Mouse (Mus musculus) embryonic facial prominence, embryonic 14.5 days (tissue): ENCODE measurements around the gene Lrrc4c. TPM values are rescaled to one million over a fixed set of nuclear protein-coding genes. Genes with fewer than 3 reads are reported as not detected.

Experiments
- ATAC-seq: fragments of 200-750 bp; cut with Nextera tagmentation; 2 replicates; pipeline ENCODE4 v1.8.0; 2017; ENCODE audit warnings: low read depth, moderate number of reproducible peaks, moderate TSS enrichment
- DNase-seq: peaks from one replicate; pipeline ENCODE4 v3.0.0-alpha.2; 2015; ENCODE audit warnings: low spot score
- H3K27ac ChIP-seq: fragments of 300-500 bp; sonication (generic); replicated peaks from 2 replicates; pipeline ENCODE4 v1.5.1; 2014; ENCODE audit warnings: low read depth, mild to moderate bottlenecking, low read length, moderate library complexity
- H3K27me3 ChIP-seq: fragments of 300-500 bp; sonication (generic); replicated peaks from 2 replicates; pipeline ENCODE4 v1.6.1; 2014; ENCODE audit warnings: low read length; ENCODE audit not compliant: control insufficient read depth, insufficient read depth
- H3K36me3 ChIP-seq: fragments of 300-500 bp; sonication (generic); 2 replicates; pipeline ENCODE4 v1.6.1; 2014; ENCODE audit warnings: low read length, mixed read lengths; ENCODE audit not compliant: control insufficient read depth, insufficient read depth
- H3K4me1 ChIP-seq: fragments of 300-500 bp; sonication (generic); 2 replicates; pipeline ENCODE4 v1.6.1; 2014; ENCODE audit warnings: antibody characterized with exemption, low read length; ENCODE audit not compliant: control insufficient read depth, insufficient read depth
- H3K4me2 ChIP-seq: fragments of 300-500 bp; sonication (generic); 2 replicates; pipeline ENCODE4 v1.6.1; 2014; ENCODE audit warnings: low read depth, mild to moderate bottlenecking, low read length, moderate library complexity, mixed read lengths
- H3K4me3 ChIP-seq: fragments of 300-500 bp; sonication (generic); 2 replicates; pipeline ENCODE4 v1.5.1; 2014; ENCODE audit warnings: low read depth, mild to moderate bottlenecking, low read length
- H3K9ac ChIP-seq: fragments of 300-500 bp; sonication (generic); 2 replicates; pipeline ENCODE4 v1.6.1; 2014; ENCODE audit warnings: low read depth, mild to moderate bottlenecking, low read length, moderate library complexity, mixed read lengths
- H3K9me3 ChIP-seq: fragments of 300-500 bp; sonication (generic); 2 replicates; pipeline ENCODE4 v1.6.1; 2016; ENCODE audit warnings: low read length; ENCODE audit not compliant: control insufficient read depth
- whole genome bisulfite sequencing: fragments of 180-500 bp; shearing (Covaris S2); extraction: QIAGEN DNeasy Blood & Tissue Kit; methylation state at CpG from one replicate; pipeline ENCODE4 v1.1.7; 2014; 5-methylcytosine and 5-hydroxymethylcytosine counted together
- polyA plus RNA-seq: library from polyadenylated mRNA; unstranded; fragments of >200 nt; fragmentation: Nextera tagmentation; extraction: Ambion mirVana; gene quantifications from 2 replicates; pipeline ENCODE4 v1.2.1, GENCODE M21; 2014

The Lrrc4c gene
- polyA plus RNA-seq, 1 experiment from 2014 or later: 1.9 TPM

- Histone ChIP-seq H3K36me3 (no peaks in the 10 kb centered on the region), H3K4me3 (no peak overlapping the region), H3K4me2 (no peak overlapping the region), H3K4me1 (no peaks in the 10 kb centered on the region), H3K27me3 (no peaks in the 10 kb centered on the region), H3K9ac (no peak overlapping the region), H3K27ac (no peak overlapping the region), H3K9me3 (no peaks in the 10 kb centered on the region)
- ATAC-seq: no peak
- WGBS: 61% methylated on average over 4 of the region's 4 CpGs
- DNase-seq: peak; percentile 22
Observed at GRCm38 (mm10) chr2:96707772-96708350, 389.9 kb downstream of the Lrrc4c start.

- DNase-seq: no peak
- Histone ChIP-seq H3K27ac (no peak overlapping the region), H3K9me3 (no peaks in the 10 kb centered on the region), H3K27me3 (no peaks in the 10 kb centered on the region), H3K9ac (no peak overlapping the region), H3K36me3 (no peaks in the 10 kb centered on the region), H3K4me3 (no peak overlapping the region), H3K4me2 (no peak overlapping the region), H3K4me1 (no peaks in the 10 kb centered on the region)
- ATAC-seq: no peak
- WGBS: 84% methylated on average over 7 of the region's 7 CpGs
Observed at GRCm38 (mm10) chr2:96714561-96714960, 396.6 kb downstream of the Lrrc4c start.

GRCm38 (mm10) chr2:96717353-96717752 is 399.4 kb downstream of the Lrrc4c start:
- WGBS: 67% methylated on average over 2 of the region's 2 CpGs
- Histone ChIP-seq H3K27ac (no peak overlapping the region), H3K27me3 (no peaks in the 10 kb centered on the region), H3K4me3 (no peak overlapping the region), H3K4me2 (no peak overlapping the region), H3K9ac (no peak overlapping the region), H3K36me3 (no peaks in the 10 kb centered on the region), H3K4me1 (no peaks in the 10 kb centered on the region), H3K9me3 (no peaks in the 10 kb centered on the region)
- ATAC-seq (no peak), DNase-seq (no peak)

DNA sequence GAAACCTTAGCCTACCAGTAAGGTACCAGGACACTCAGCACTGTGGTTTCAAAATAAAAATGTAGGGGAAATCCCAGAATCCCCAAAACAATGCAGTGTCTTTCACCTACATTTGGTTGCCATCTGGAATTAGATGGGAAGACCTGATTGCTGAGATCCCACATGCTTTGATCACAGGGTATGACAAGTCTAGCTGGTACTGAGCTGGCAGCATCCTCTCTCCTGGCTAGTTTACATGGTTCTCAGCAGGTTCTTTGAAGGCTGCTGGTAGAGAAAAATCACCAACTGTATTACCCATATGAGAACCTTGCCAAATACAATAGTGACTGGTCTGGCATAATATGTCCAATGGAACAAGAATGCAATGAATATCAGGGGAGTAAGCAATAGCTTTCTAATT is 405.4 kb downstream of the Lrrc4c start:
- ATAC-seq: no peak
- Histone ChIP-seq H3K36me3 (no peaks in the 10 kb centered on the region), H3K9me3 (no peaks in the 10 kb centered on the region), H3K27ac (no peak overlapping the region), H3K27me3 (no peaks in the 10 kb centered on the region), H3K4me1 (no peaks in the 10 kb centered on the region), H3K4me3 (no peak overlapping the region), H3K9ac (no peak overlapping the region), H3K4me2 (no peak overlapping the region)
- no peak for DNase-seq

- Histone ChIP-seq H3K4me1 (no peaks in the 10 kb centered on the region), H3K27ac (no peak overlapping the region), H3K4me2 (no peak overlapping the region), H3K9me3 (no peaks in the 10 kb centered on the region), H3K9ac (no peak overlapping the region), H3K4me3 (no peak overlapping the region), H3K36me3 (no peaks in the 10 kb centered on the region), H3K27me3 (no peaks in the 10 kb centered on the region)
- ATAC-seq: no peak
- DNase-seq: no peak
Observed at GRCm38 (mm10) chr2:96736081-96736480, 418.1 kb downstream of the Lrrc4c start.

- Histone ChIP-seq H3K4me1 (no peaks in the 10 kb centered on the region), H3K9ac (no peak overlapping the region), H3K4me3 (no peak overlapping the region), H3K9me3 (no peaks in the 10 kb centered on the region), H3K27ac (no peak overlapping the region), H3K27me3 (no peaks in the 10 kb centered on the region), H3K36me3 (no peaks in the 10 kb centered on the region), H3K4me2 (no peak overlapping the region)
- ATAC-seq: no peak
- DNase-seq: no peak
Observed at GRCm38 (mm10) chr2:96755066-96755465, 437.1 kb downstream of the Lrrc4c start.

- H3K27ac ChIP-seq: no peak overlapping the region
- no peak overlapping the region for H3K9ac ChIP-seq
- no peaks in the 10 kb centered on the region for H3K36me3 ChIP-seq
- no peaks in the 10 kb centered on the region for H3K4me1 ChIP-seq
- H3K9me3 ChIP-seq: no peaks in the 10 kb centered on the region
- peak; percentile 29 for DNase-seq
- H3K27me3 ChIP-seq: no peaks in the 10 kb centered on the region
- 50% methylated on average over 1 of the region's 1 CpGs for WGBS
- H3K4me3 ChIP-seq: no peak overlapping the region
- ATAC-seq: no peak
- no peak overlapping the region for H3K4me2 ChIP-seq
Observed at GRCm38 (mm10) chr2:96757701-96758100, 439.7 kb downstream of the Lrrc4c start.

- ATAC-seq: no peak
- no peaks in the 10 kb centered on the region for H3K9me3 ChIP-seq
- H3K4me2 ChIP-seq: no peak overlapping the region
- H3K27me3 ChIP-seq: no peaks in the 10 kb centered on the region
- H3K27ac ChIP-seq: no peak overlapping the region
- no peaks in the 10 kb centered on the region for H3K4me1 ChIP-seq
- WGBS: 69% methylated on average over 5 of the region's 5 CpGs
- no peak overlapping the region for H3K9ac ChIP-seq
- DNase-seq: no peak
- H3K4me3 ChIP-seq: no peak overlapping the region
- no peaks in the 10 kb centered on the region for H3K36me3 ChIP-seq
Observed at GRCm38 (mm10) chr2:96763538-96763937, 445.6 kb downstream of the Lrrc4c start.

DNA sequence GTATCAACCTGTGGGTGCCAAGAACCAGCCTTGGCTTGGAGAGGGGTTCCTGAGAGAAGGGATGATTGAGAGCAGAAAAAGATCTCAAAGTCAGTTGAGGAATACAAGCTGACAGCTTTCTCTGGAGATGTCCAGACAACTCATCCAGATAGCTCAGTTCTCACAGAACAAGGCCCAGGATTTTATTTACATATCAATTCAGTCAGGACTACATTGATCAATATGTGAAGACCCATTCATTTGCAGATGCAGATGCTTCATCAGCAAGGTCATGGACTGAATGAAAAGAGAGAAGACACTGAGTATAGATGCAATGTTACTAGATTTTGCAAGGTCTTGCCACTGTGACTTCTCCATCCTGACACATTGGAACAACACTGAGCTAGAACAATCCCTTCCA is 457.4 kb downstream of the Lrrc4c start:
- H3K27me3 ChIP-seq: no peaks in the 10 kb centered on the region
- ATAC-seq (no peak), DNase-seq (no peak)
- H3K36me3 ChIP-seq: no peaks in the 10 kb centered on the region
- no peak overlapping the region for H3K4me3 ChIP-seq
- no peaks in the 10 kb centered on the region for H3K4me1 ChIP-seq
- no peak overlapping the region for H3K27ac ChIP-seq
- no peaks in the 10 kb centered on the region for H3K9me3 ChIP-seq
- no peak overlapping the region for H3K4me2 ChIP-seq
- H3K9ac ChIP-seq: no peak overlapping the region
